Mouse (Mus musculus): ENCODE measurements around the gene Ankrd23.

DNA sequence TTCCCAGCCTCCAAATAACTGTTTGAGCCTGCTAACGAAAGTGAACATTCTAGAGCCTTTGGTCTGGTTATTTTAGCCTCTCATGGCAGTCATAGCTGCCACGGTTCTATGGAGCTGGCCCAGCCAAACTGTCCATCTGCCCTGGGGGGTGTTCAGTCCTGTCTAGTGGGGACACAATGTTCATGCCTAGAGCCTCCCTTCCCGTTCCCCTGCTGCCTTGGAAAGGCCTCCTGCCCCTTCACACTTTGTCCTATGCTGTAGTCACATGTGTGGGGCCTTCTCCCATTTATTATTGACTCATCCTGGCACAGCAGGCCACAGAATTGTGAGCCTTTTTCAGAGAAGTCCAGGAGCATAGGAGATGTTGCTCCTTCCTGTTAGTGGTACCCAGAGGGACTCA, 18.4 kb downstream of the Ankrd23 start:
- TF ChIP-seq CTCF (conservative IDR thresholded peaks at IDR 0.05 in 1 of 2, IDR thresholded peaks at IDR 0.05 in 1 of 2; ENCODE audit: low read depth in 2 of 2, low read length in 2 of 2) (no peak), HCFC1 (IDR thresholded peaks at IDR 0.05; ENCODE audit: low read depth, low read length) (no peak), USF2 (conservative IDR thresholded peaks at IDR 0.05; ENCODE audit: low read depth, low read length) (no peak), MYC (IDR thresholded peaks at IDR 0.05; ENCODE audit: low read depth, low read length) (no peak), CHD1 (IDR thresholded peaks at IDR 0.05; ENCODE audit: low read depth, low read length) (no peak), UBTF (IDR thresholded peaks at IDR 0.05; ENCODE audit: low read depth, low read length) (no peak), MAZ (IDR thresholded peaks at IDR 0.05; ENCODE audit: low read depth, low read length) (no peak), EP300 (IDR thresholded peaks at IDR 0.05; ENCODE audit: low read length) (no peak), RCOR1 (conservative IDR thresholded peaks at IDR 0.05; ENCODE audit: low read depth, low read length) (no peak), SMC3 (IDR thresholded peaks at IDR 0.05; ENCODE audit: low read depth, low read length) (no peak), CHD2 (IDR thresholded peaks at IDR 0.05; ENCODE audit: low read length) (no peak), POLR2A (IDR thresholded peaks at IDR 0.05; ENCODE audit: low read depth, low read length) (no peak), MAX (IDR thresholded peaks at IDR 0.05; ENCODE audit: low read length) (no peak)

Data from CH12.LX (cell line).